Mouse (Mus musculus): Measurements from ENCODE around the gene Bag2. TPM values are rescaled to one million over a fixed set of nuclear protein-coding genes. Genes with fewer than 3 reads are reported as not detected.

Bag2 gene
- polyA plus RNA-seq, 1 experiment: 37.3 TPM

- no peak for TF ChIP-seq TCF3 (IDR thresholded peaks at IDR 0.05; ENCODE audit: insufficient read length, low read depth)
- TF ChIP-seq MYOD1 (IDR thresholded peaks at IDR 0.05; ENCODE audit: control insufficient read depth in 1 of 3, insufficient read length in 2 of 3, low read depth in 2 of 3): no peak
- no peak for TF ChIP-seq MYOG (IDR thresholded peaks at IDR 0.05; ENCODE audit: control insufficient read depth in 1 of 3, insufficient read depth in 1 of 3, insufficient read length in 2 of 3, low read depth in 2 of 3)
- peaks cover 22% of the 10 kb centered on the region for H3K36me3 ChIP-seq (ENCODE audit: control insufficient read depth, insufficient read depth)
- H3K4me2 ChIP-seq (ENCODE audit: low read depth): no peak overlapping the region
- no peak overlapping the region for H3K4me3 ChIP-seq
- H3K79me2 ChIP-seq (ENCODE audit: control insufficient read depth, insufficient read depth): no peaks in the 10 kb centered on the region
- no peaks in the 10 kb centered on the region for H3K27me3 ChIP-seq (ENCODE audit: control insufficient read depth, insufficient read depth, insufficient read length)
- H3ac ChIP-seq (ENCODE audit: control insufficient read depth, insufficient read length): no peak overlapping the region
Observed at GRCm38 (mm10) chr1:33763826-33764225, 6.2 kb upstream of the Bag2 start.

GRCm38 (mm10) chr1:33758488-33758887 lies 893 bp upstream of the Bag2 start:
- H3K4me2 ChIP-seq (ENCODE audit: low read depth): peak overlapping the region; percentile 79
- no peaks in the 10 kb centered on the region for H3K27me3 ChIP-seq (ENCODE audit: control insufficient read depth, insufficient read depth, insufficient read length)
- H3K4me3 ChIP-seq: peak overlapping the region; percentile 57
- H3ac ChIP-seq (ENCODE audit: control insufficient read depth, insufficient read length): no peak overlapping the region
- H3K79me2 ChIP-seq (ENCODE audit: control insufficient read depth, insufficient read depth): peaks cover 27% of the 10 kb centered on the region
- H3K36me3 ChIP-seq (ENCODE audit: control insufficient read depth, insufficient read depth): peaks cover 14% of the 10 kb centered on the region
- no peak for TF ChIP-seq USF1 (IDR thresholded peaks at IDR 0.05; ENCODE audit: low read depth)
- TF ChIP-seq POLR2AphosphoS2 (IDR thresholded peaks at IDR 0.05; ENCODE audit: insufficient read length, low read depth): peak; percentile 70

GRCm38 (mm10) chr1:33757033-33757413 lies 572 bp downstream of the Bag2 start:
- TF ChIP-seq MYOG (IDR thresholded peaks at IDR 0.05; ENCODE audit: control insufficient read depth in 1 of 3, insufficient read depth in 1 of 3, insufficient read length in 2 of 3, low read depth in 2 of 3) (no peak), REST (IDR thresholded peaks at IDR 0.05; ENCODE audit: insufficient read depth, insufficient read length) (no peak), TCF3 (IDR thresholded peaks at IDR 0.05; ENCODE audit: insufficient read length, low read depth) (no peak), MAX (IDR thresholded peaks at IDR 0.05; ENCODE audit: low read depth) (peak; percentile 47)
- peaks cover 31% of the 10 kb centered on the region for H3K79me2 ChIP-seq (ENCODE audit: control insufficient read depth, insufficient read depth)
- peaks cover 10% of the 10 kb centered on the region for H3K36me3 ChIP-seq (ENCODE audit: control insufficient read depth, insufficient read depth)

GRCm38 (mm10) chr1:33756258-33757032 lies 1.1 kb downstream of the Bag2 start:
- Histone ChIP-seq H3K36me3 (ENCODE audit: control insufficient read depth, insufficient read depth) (peaks cover 5% of the 10 kb centered on the region), H3K79me2 (ENCODE audit: control insufficient read depth, insufficient read depth) (peaks cover 31% of the 10 kb centered on the region), H3K4me3 (peak overlapping the region; percentile 57), H3ac (ENCODE audit: control insufficient read depth, insufficient read length) (peak overlapping the region; percentile 60), H3K4me2 (ENCODE audit: low read depth) (peak overlapping the region; percentile 100), H3K27me3 (ENCODE audit: control insufficient read depth, insufficient read depth, insufficient read length) (no peaks in the 10 kb centered on the region)
- no peak for TF ChIP-seq CEBPB (IDR thresholded peaks at IDR 0.05; ENCODE audit: insufficient read depth, poor library complexity, severe bottlenecking)
- TF ChIP-seq MYOG (IDR thresholded peaks at IDR 0.05; ENCODE audit: control insufficient read depth in 1 of 3, insufficient read depth in 1 of 3, insufficient read length in 2 of 3, low read depth in 2 of 3): no peak
- TF ChIP-seq TCF12 (IDR thresholded peaks at IDR 0.05; ENCODE audit: insufficient read depth, poor library complexity, severe bottlenecking): no peak
- TF ChIP-seq POLR2AphosphoS2 (IDR thresholded peaks at IDR 0.05; ENCODE audit: insufficient read length, low read depth): no peak
- no peak for TF ChIP-seq SRF (IDR thresholded peaks at IDR 0.05; ENCODE audit: control insufficient read depth, insufficient read length, low read depth)
- no peak for TF ChIP-seq TCF3 (IDR thresholded peaks at IDR 0.05; ENCODE audit: insufficient read length, low read depth)
- no peak for TF ChIP-seq E2F4 (IDR thresholded peaks at IDR 0.05; ENCODE audit: insufficient read depth)
- no peak for TF ChIP-seq MYOD1 (IDR thresholded peaks at IDR 0.05; ENCODE audit: control insufficient read depth in 1 of 3, insufficient read length in 2 of 3, low read depth in 2 of 3)
- TF ChIP-seq POLR2A (IDR thresholded peaks at IDR 0.05; ENCODE audit: insufficient read length, low read depth): no peak
- TF ChIP-seq REST (IDR thresholded peaks at IDR 0.05; ENCODE audit: insufficient read depth, insufficient read length): no peak
- TF ChIP-seq USF1 (IDR thresholded peaks at IDR 0.05; ENCODE audit: low read depth): no peak
- TF ChIP-seq MAX (IDR thresholded peaks at IDR 0.05; ENCODE audit: low read depth): no peak

More at GRCm38 (mm10) chr1:33757033-33757413, 572 bp downstream of the Bag2 start:
- Histone ChIP-seq H3ac (ENCODE audit: control insufficient read depth, insufficient read length) (peak overlapping the region; percentile 60), H3K4me2 (ENCODE audit: low read depth) (peak overlapping the region; percentile 100), H3K27me3 (ENCODE audit: control insufficient read depth, insufficient read depth, insufficient read length) (no peaks in the 10 kb centered on the region), H3K4me3 (peak overlapping the region; percentile 57)

- Histone ChIP-seq H3K79me2 (ENCODE audit: control insufficient read depth, insufficient read depth) (peaks cover 31% of the 10 kb centered on the region), H3ac (ENCODE audit: control insufficient read depth, insufficient read length) (no peak overlapping the region), H3K36me3 (ENCODE audit: control insufficient read depth, insufficient read depth) (peaks cover 5% of the 10 kb centered on the region), H3K4me3 (peak overlapping the region; percentile 57), H3K27me3 (ENCODE audit: control insufficient read depth, insufficient read depth, insufficient read length) (no peaks in the 10 kb centered on the region), H3K4me2 (ENCODE audit: low read depth) (peak overlapping the region; percentile 100)
- TF ChIP-seq USF1 (IDR thresholded peaks at IDR 0.05; ENCODE audit: low read depth) (no peak), E2F4 (IDR thresholded peaks at IDR 0.05; ENCODE audit: insufficient read depth) (no peak), TCF12 (IDR thresholded peaks at IDR 0.05; ENCODE audit: insufficient read depth, poor library complexity, severe bottlenecking) (no peak), POLR2A (IDR thresholded peaks at IDR 0.05; ENCODE audit: insufficient read length, low read depth) (no peak), MYOD1 (IDR thresholded peaks at IDR 0.05; ENCODE audit: control insufficient read depth in 1 of 3, insufficient read length in 2 of 3, low read depth in 2 of 3) (no peak), TCF3 (IDR thresholded peaks at IDR 0.05; ENCODE audit: insufficient read length, low read depth) (no peak), POLR2AphosphoS2 (IDR thresholded peaks at IDR 0.05; ENCODE audit: insufficient read length, low read depth) (no peak), MAX (IDR thresholded peaks at IDR 0.05; ENCODE audit: low read depth) (no peak), SRF (IDR thresholded peaks at IDR 0.05; ENCODE audit: control insufficient read depth, insufficient read length, low read depth) (no peak), MYOG (IDR thresholded peaks at IDR 0.05; ENCODE audit: control insufficient read depth in 1 of 3, insufficient read depth in 1 of 3, insufficient read length in 2 of 3, low read depth in 2 of 3) (no peak), CEBPB (IDR thresholded peaks at IDR 0.05; ENCODE audit: insufficient read depth, poor library complexity, severe bottlenecking) (no peak), REST (IDR thresholded peaks at IDR 0.05; ENCODE audit: insufficient read depth, insufficient read length) (no peak)
Observed at GRCm38 (mm10) chr1:33755799-33756198, 1.8 kb downstream of the Bag2 start.
